Mouse (Mus musculus) naive thymus-derived CD4-positive, alpha-beta T cell, adult 2 months (primary cell): ENCODE results near the gene Chic2.

Experiments used
- DNase-seq: peaks from one replicate; pipeline ENCODE4 v3.0.0-alpha.2; 2011; ENCODE audit warnings: low read depth

The Chic2 gene

GRCm38 (mm10) chr5:75067125-75067756 is 22.7 kb upstream of the Chic2 start:
- DNase-seq: peak; percentile 89

DNA sequence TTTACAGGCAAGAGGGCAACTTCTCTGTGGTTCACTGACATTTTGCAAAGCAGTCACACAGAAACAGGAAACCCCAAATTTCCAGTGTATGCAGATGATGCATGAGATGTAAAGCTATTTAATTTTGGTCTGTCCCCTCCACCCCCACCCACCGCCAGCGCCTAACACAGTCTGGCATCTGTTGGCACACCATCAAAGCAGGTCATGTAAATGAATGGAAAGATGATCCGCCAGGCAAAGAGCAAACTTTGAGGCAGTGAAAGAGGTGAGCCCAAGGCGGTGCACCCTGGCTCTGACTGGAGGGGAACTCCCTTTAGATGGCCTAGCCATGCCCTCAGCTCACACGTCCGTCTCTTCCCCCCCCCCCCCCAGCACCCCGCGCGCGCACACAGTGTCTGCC is 22.1 kb upstream of the Chic2 start:
- DNase-seq: peak; percentile 75

- no peak for DNase-seq
Observed at GRCm38 (mm10) chr5:75063177-75063576, 18.6 kb upstream of the Chic2 start.

- no peak for DNase-seq
Observed at GRCm38 (mm10) chr5:75051109-75051508, 6.5 kb upstream of the Chic2 start.

DNA sequence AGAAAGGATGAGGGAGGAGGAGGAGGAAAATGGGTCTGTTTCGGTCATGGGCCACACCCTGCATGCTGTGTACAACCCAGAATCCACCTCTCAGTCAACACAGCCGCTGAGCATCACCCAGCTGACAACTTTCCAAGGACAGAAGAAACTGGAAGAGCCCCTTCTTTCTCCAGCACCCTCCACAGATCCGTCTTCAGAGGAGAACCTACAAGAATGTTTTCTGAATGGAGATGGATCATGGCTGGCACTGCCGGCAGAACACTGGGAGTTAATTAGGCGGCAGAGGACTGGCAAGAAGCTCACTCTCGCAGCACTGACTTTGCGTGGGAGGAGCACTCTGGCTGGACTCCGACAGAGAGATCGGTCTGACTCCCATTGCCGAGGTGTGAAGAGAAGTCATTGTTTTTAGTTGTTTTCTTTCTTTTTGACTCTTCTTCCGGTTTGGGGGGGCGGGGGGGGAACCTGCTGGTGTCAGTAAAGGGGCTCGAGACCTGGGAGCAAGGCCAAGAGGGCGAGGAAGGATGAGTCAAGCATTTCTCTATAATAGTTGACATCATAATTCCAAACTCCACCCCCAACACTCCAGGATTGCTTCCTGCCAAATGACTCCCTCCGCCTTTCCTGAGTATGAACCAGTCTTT is 2.2 kb upstream of the Chic2 start:
- DNase-seq: no peak

DNA sequence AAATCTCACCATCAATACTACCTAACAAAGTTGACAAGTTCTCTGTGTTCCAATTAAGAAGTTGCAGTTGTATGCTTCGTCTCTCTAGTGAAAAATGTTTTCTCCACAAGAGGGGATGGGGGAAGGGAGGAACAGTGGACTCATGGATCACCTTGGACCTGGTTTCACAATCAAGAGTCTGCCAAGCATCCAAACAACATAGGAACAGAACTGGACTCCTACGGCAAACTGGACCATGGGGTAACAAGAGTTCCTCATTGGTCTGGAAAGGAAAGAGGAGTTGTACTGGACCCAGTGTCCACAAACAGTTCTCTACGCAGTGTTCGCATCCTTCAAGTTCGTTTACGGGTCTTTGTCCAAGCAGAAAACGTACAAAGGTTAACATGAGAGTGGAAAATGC is 797 bp upstream of the Chic2 start:
- DNase-seq: peak; percentile 39

DNA sequence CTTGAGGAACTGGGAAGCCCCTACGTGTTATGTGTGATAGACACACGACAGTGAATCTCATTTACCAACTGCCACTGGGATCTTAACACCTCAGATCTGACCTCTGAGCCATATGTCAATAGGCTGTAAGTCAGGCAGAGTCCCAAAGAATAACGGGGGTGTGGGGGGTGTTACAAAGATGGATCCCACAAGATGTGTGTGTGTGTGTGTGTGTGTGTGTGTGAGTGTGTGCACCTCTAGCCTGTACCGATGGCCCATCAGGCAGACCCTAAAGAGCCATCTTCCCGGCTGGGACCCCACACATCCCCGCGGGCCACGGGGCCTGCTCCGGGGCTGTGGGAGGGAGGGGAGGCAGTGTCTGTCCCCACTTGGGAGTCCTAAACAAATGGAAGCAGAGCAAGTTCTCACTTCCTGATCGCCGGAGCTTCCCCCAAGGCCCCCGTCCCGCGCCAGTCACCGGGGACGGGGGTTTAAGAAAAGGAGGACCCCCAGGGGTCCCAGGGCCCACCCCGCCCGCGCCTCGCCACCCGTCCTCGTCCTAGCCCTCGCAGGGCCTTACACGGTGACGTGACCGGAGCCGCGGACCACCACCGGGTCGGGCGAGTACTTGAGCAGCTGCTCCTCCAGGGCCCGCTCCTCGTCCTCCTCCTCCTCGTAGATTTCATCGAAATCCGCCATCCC is 813 bp downstream of the Chic2 start:
- peak; percentile 60 for DNase-seq

DNA sequence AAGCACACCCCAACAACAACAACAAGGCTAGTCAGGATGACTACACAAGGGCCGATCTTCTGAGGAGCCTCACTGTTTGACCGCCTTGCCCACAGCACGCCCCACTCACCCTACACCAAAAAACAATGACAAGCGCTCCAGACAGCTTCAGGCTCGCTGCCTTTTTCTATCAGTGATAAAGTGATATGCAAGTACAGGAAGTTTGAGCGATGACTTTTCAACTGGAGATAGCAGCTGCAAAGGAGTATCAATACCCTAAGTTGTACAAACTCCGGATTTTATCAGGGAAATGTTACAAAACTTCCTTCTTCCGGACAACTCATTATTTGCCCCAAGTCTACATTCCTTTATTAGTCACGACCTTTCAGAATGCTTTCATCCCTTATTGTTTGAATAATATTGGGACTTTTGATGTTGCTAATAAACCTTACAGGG is 1.5 kb downstream of the Chic2 start:
- DNase-seq: peak; percentile 41

GRCm38 (mm10) chr5:75039307-75039706 is 5.3 kb downstream of the Chic2 start:
- no peak for DNase-seq

- no peak for DNase-seq
Observed at GRCm38 (mm10) chr5:75035475-75035874, 9.1 kb downstream of the Chic2 start.

DNA sequence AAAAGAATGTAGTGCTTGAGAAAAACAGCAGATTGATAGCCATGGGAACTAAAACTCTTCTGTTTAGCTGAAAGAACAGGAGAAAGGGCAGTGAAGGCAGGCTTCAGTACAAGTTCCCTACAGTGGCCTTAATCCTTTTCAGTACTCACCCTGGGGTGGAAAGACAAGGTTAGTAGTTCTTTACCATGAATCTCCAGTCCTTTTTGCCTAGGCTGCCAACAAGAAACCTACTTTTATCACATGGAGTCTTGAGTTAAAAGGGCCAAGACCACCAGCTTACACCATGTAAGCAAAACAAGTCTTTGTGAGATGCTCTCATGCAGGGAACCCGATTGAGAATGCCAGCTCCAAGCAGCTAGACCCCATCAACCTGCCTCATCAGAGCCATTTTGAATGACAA is 29.8 kb downstream of the Chic2 start:
- DNase-seq: no peak

DNA sequence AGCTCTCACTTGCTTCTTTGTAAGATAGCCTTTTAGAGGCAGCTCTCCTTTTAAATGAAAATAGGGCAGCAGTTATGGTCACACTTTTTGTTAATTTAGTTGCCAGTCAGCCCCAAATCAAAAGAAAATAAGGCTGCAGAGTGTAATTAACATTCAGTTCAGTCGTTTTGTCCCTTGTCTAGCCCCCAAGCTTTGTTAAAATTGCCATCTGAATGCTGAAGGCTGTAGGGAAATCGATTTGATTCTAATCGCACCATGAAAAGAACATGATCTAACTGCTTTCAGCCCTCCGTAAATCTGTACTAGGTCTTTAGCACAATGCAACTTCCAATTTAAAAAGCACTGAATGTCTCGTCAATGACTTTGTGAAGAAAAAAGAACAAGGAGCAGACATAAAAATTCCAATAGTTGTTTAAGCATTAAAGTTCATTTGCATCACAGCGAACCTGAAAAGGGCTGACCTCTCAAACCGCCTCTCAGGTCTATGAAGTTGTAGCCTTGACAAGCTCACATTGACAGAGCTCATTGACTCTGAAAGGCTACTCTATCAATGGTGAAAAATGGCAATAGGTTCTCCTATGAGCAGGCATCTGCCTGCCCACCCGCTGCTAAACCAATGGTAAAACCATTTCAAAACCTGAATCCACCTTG is 31.7 kb downstream of the Chic2 start:
- no peak for DNase-seq

GRCm38 (mm10) chr5:75011985-75012738 is 32.4 kb downstream of the Chic2 start:
- DNase-seq: no peak

DNA sequence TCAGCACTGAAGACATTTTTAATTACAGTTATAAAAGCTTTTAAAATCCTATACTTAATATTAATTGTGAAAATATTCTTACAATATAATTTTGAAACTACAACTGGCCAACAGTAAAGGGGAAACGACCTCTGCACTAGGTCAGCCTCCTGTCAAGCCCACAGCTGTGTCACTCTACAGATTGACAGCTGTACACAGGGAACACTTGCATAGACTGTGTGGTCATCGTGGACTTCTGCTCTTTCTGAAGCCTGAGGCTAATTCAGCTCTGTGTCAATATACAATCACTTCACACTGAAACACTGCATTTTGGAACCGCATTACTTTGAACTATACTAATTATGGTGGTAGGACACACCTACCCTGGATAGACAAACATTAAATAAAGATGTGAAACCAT is 39.8 kb downstream of the Chic2 start:
- DNase-seq: no peak

- no peak for DNase-seq
Observed at GRCm38 (mm10) chr5:75002109-75002508, 42.5 kb downstream of the Chic2 start.

GRCm38 (mm10) chr5:74998716-74999512 is 45.7 kb downstream of the Chic2 start:
- no peak for DNase-seq

DNA sequence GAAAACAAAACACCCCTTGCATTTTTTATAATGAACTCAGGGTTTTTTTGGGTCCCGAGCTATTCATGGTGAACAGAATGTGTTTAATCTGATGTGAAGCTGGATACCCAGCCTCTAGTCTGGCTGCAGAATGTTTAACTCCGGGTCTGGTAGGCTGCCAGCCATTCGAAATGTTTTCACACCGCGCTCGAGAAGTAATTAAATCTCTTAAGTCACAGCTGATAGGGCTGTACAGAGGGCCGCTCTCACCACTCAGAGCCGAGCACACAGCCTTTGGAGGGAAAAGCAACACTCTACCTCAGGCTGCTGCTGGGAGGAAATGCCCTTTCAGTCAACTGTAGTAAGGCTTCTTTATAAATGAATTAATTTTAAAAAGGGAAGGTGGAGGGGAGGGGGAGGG is 49.6 kb downstream of the Chic2 start:
- DNase-seq: no peak

- DNase-seq: no peak
Observed at GRCm38 (mm10) chr5:74984101-74984500, 60.5 kb downstream of the Chic2 start.

- no peak for DNase-seq
Observed at GRCm38 (mm10) chr5:74980574-74980973, 64.0 kb downstream of the Chic2 start.

- DNase-seq: no peak
Observed at GRCm38 (mm10) chr5:74980154-74980553, 64.4 kb downstream of the Chic2 start.

- DNase-seq: no peak
Observed at GRCm38 (mm10) chr5:74979586-74979985, 65.0 kb downstream of the Chic2 start.
